Mouse (Mus musculus) small intestine, adult 2 months (tissue): ENCODE results near the gene St7.

Source experiments
- CTCF ChIP-seq: fragments of 200-500 bp; IDR thresholded peaks from 2 replicates; pipeline ENCODE4 v1.5.1; 2012; ENCODE audit warnings: low read depth, mild to moderate bottlenecking, control low read depth, inconsistent platforms, low read length, moderate library complexity, mixed read lengths; ENCODE audit not compliant: insufficient replicate concordance, insufficient read length; ENCODE audit errors: extremely low read depth
- POLR2A ChIP-seq: fragments of 200-500 bp; IDR thresholded peaks from 2 replicates; pipeline ENCODE4 v1.6.1; 2012; ENCODE audit warnings: low read depth, mild to moderate bottlenecking, control low read depth, inconsistent platforms, low read length, moderate library complexity

DNA sequence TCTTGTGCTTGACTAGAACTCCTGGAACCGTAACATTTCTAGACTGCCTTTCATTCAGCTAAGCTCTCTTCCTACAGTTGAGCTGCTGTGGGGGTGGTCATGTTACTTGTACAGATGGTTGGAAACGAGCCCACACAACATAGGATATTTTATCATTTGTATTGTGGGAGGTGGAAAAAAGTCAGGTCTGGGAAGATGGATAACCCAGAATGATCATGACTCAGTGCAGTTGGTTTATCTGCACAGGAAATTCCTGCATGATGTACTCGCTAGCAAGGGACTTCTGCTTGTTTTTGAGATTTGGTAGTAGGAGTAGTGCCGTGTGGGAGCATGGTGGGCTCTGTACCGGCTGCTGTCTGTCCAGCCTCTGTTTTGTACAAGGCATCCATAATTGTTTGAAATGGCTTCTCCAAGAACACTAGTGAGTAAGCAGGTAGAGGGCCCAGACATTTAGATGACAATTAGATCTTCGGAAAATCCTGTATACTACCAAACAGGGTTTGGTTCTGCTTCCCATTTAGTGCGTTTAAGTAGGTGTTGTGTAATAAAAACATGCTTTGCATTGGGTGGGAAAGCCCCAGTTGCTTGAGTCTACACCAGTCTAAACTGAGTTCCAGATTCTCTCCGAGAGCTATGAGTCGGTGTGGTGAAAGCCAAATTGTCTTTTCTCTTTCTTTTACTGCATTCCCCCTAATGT lies 71.4 kb downstream of the St7 start:
- TF ChIP-seq CTCF, result no peak
- TF ChIP-seq POLR2A, result no peak
